Mouse (Mus musculus): ENCODE data around the gene Abca1. TPM values are rescaled to one million over a fixed set of nuclear protein-coding genes. Genes with fewer than 3 reads are reported as not detected.

The Abca1 gene
- total and polyA plus RNA-seq, 2 experiments from 2014 or later = 8.8 to 43.5 TPM

- Histone ChIP-seq H3K4me3 (ENCODE audit: low read length) (no peak overlapping the region), H3K4me1 (ENCODE audit: insufficient read depth, low read length) (no peaks in the 10 kb centered on the region), H3K27me3 (ENCODE audit: insufficient read depth, low read length) (no peaks in the 10 kb centered on the region), H3K36me3 (ENCODE audit: insufficient read depth, low read length) (no peaks in the 10 kb centered on the region), H3K27ac (no peak overlapping the region), H3K9ac (replicated peaks; ENCODE audit: low read length) (no peak overlapping the region), H3K9me3 (ENCODE audit: low read length) (no peaks in the 10 kb centered on the region), H3K4me2 (ENCODE audit: low read depth, low read length) (no peak overlapping the region)
- DNase-seq (ENCODE audit: low spot score) (peak; percentile 75), ATAC-seq (no peak)
- 32% methylated on average over 5 of the region's 5 CpGs for WGBS
- peak; percentile 70 for TF ChIP-seq CTCF (IDR thresholded peaks at IDR 0.05; ENCODE audit: low read depth)
Observed at GRCm38 (mm10) chr4:53110356-53110755, 49.3 kb downstream of the Abca1 start.

- H3K27me3 ChIP-seq (ENCODE audit: insufficient read depth, low read length) = no peaks in the 10 kb centered on the region
- 39% methylated on average over 9 of the region's 9 CpGs for WGBS
- DNase-seq (ENCODE audit: low spot score) (peak; percentile 43), ATAC-seq (peak; percentile 50)
- no peak overlapping the region for H3K4me3 ChIP-seq (ENCODE audit: low read length)
- peak overlapping the region; percentile 17; the same call in 1 of the 2 replicates for H3K27ac ChIP-seq
- no peaks in the 10 kb centered on the region for H3K9me3 ChIP-seq (ENCODE audit: low read length)
- H3K9ac ChIP-seq (replicated peaks; ENCODE audit: low read length) = peak overlapping the region; percentile 17; the same call in 1 of the 2 replicates
- TF ChIP-seq CTCF (IDR thresholded peaks at IDR 0.05; ENCODE audit: low read depth) = no peak
- H3K4me1 ChIP-seq (ENCODE audit: insufficient read depth, low read length) = no peaks in the 10 kb centered on the region
- H3K4me2 ChIP-seq (ENCODE audit: low read depth, low read length) = no peak overlapping the region
- H3K36me3 ChIP-seq (ENCODE audit: insufficient read depth, low read length) = no peaks in the 10 kb centered on the region; the same call in 1 of the 2 replicates
Observed at GRCm38 (mm10) chr4:53109381-53109928, 50.2 kb downstream of the Abca1 start.

GRCm38 (mm10) chr4:53108194-53108593, 51.5 kb downstream of the Abca1 start:
- Histone ChIP-seq H3K27me3 (ENCODE audit: insufficient read depth, low read length) (no peaks in the 10 kb centered on the region), H3K9ac (replicated peaks; ENCODE audit: low read length) (no peak overlapping the region), H3K4me3 (ENCODE audit: low read length) (no peak overlapping the region), H3K4me1 (ENCODE audit: insufficient read depth, low read length) (no peaks in the 10 kb centered on the region), H3K27ac (no peak overlapping the region), H3K4me2 (ENCODE audit: low read depth, low read length) (no peak overlapping the region), H3K36me3 (ENCODE audit: insufficient read depth, low read length) (no peaks in the 10 kb centered on the region; the same call in 1 of the 2 replicates), H3K9me3 (ENCODE audit: low read length) (no peaks in the 10 kb centered on the region)
- 85% methylated on average over 4 of the region's 4 CpGs for WGBS
- no peak for ATAC-seq
- no peak for DNase-seq (ENCODE audit: low spot score)
- no peak for TF ChIP-seq CTCF (IDR thresholded peaks at IDR 0.05; ENCODE audit: low read depth)

- Histone ChIP-seq H3K36me3 (ENCODE audit: insufficient read depth, low read length) (no peaks in the 10 kb centered on the region; the same call in 1 of the 2 replicates), H3K4me3 (ENCODE audit: low read length) (no peak overlapping the region), H3K4me2 (ENCODE audit: low read depth, low read length) (no peak overlapping the region), H3K9me3 (ENCODE audit: low read length) (no peaks in the 10 kb centered on the region), H3K4me1 (ENCODE audit: insufficient read depth, low read length) (no peaks in the 10 kb centered on the region), H3K27me3 (ENCODE audit: insufficient read depth, low read length) (no peaks in the 10 kb centered on the region), H3K9ac (replicated peaks; ENCODE audit: low read length) (no peak overlapping the region), H3K27ac (no peak overlapping the region)
- DNase-seq (ENCODE audit: low spot score) (no peak), ATAC-seq (no peak)
- TF ChIP-seq CTCF (IDR thresholded peaks at IDR 0.05; ENCODE audit: low read depth) = no peak
- 95% methylated on average over 5 of the region's 5 CpGs for WGBS
Observed at GRCm38 (mm10) chr4:53106732-53107131, 53.0 kb downstream of the Abca1 start.

GRCm38 (mm10) chr4:53106071-53106470, 53.6 kb downstream of the Abca1 start:
- Histone ChIP-seq H3K4me2 (ENCODE audit: low read depth, low read length) (no peak overlapping the region), H3K27ac (no peak overlapping the region), H3K27me3 (ENCODE audit: insufficient read depth, low read length) (no peaks in the 10 kb centered on the region), H3K36me3 (ENCODE audit: insufficient read depth, low read length) (no peaks in the 10 kb centered on the region; the same call in 1 of the 2 replicates), H3K9ac (replicated peaks; ENCODE audit: low read length) (no peak overlapping the region), H3K9me3 (ENCODE audit: low read length) (no peaks in the 10 kb centered on the region), H3K4me3 (ENCODE audit: low read length) (no peak overlapping the region), H3K4me1 (ENCODE audit: insufficient read depth, low read length) (no peaks in the 10 kb centered on the region)
- no peak for TF ChIP-seq CTCF (IDR thresholded peaks at IDR 0.05; ENCODE audit: low read depth)
- ATAC-seq (no peak), DNase-seq (ENCODE audit: low spot score) (no peak)
- 92% methylated on average over 3 of the region's 3 CpGs for WGBS

GRCm38 (mm10) chr4:53104634-53105033, 55.1 kb downstream of the Abca1 start:
- no peak for TF ChIP-seq CTCF (IDR thresholded peaks at IDR 0.05; ENCODE audit: low read depth)
- H3K27ac ChIP-seq = no peak overlapping the region
- H3K4me2 ChIP-seq (ENCODE audit: low read depth, low read length) = no peak overlapping the region
- no peaks in the 10 kb centered on the region for H3K9me3 ChIP-seq (ENCODE audit: low read length)
- H3K4me1 ChIP-seq (ENCODE audit: insufficient read depth, low read length) = no peaks in the 10 kb centered on the region
- DNase-seq (ENCODE audit: low spot score) (no peak), ATAC-seq (no peak)
- WGBS = 71% methylated on average over 3 of the region's 3 CpGs
- H3K4me3 ChIP-seq (ENCODE audit: low read length) = no peak overlapping the region
- no peaks in the 10 kb centered on the region for H3K27me3 ChIP-seq (ENCODE audit: insufficient read depth, low read length)
- H3K36me3 ChIP-seq (ENCODE audit: insufficient read depth, low read length) = no peaks in the 10 kb centered on the region; the same call in 1 of the 2 replicates
- H3K9ac ChIP-seq (replicated peaks; ENCODE audit: low read length) = no peak overlapping the region

- WGBS = 63% methylated on average over 7 of the region's 7 CpGs
Observed at GRCm38 (mm10) chr4:53102529-53102928, 57.2 kb downstream of the Abca1 start.

More at GRCm38 (mm10) chr4:53102529-53102928, 57.2 kb downstream of the Abca1 start:
- no peak overlapping the region for H3K27ac ChIP-seq
- no peak for TF ChIP-seq CTCF (IDR thresholded peaks at IDR 0.05; ENCODE audit: low read depth)
- H3K36me3 ChIP-seq (ENCODE audit: insufficient read depth, low read length) = no peaks in the 10 kb centered on the region; the same call in 1 of the 2 replicates
- ATAC-seq (no peak), DNase-seq (ENCODE audit: low spot score) (no peak)
- H3K9me3 ChIP-seq (ENCODE audit: low read length) = no peaks in the 10 kb centered on the region
- H3K4me3 ChIP-seq (ENCODE audit: low read length) = no peak overlapping the region
- H3K27me3 ChIP-seq (ENCODE audit: insufficient read depth, low read length) = no peaks in the 10 kb centered on the region
- no peak overlapping the region for H3K9ac ChIP-seq (replicated peaks; ENCODE audit: low read length)
- H3K4me1 ChIP-seq (ENCODE audit: insufficient read depth, low read length) = no peaks in the 10 kb centered on the region
- no peak overlapping the region for H3K4me2 ChIP-seq (ENCODE audit: low read depth, low read length)

All from hindbrain, postnatal 0 days (tissue).